Mouse (Mus musculus) megakaryocyte-erythroid progenitor cell, adult 5-6 weeks (primary cell): Measurements from ENCODE around the gene Atp9a. TPM values are rescaled to one million over a fixed set of nuclear protein-coding genes. Genes with fewer than 3 reads are reported as not detected.

ENCODE experiments used
- ATAC-seq: replicated peaks from 2 replicates; pipeline ENCODE4 v1.8.0; 2016; ENCODE audit warnings: mild to moderate bottlenecking, inconsistent platforms; ENCODE audit not compliant: severe bottlenecking, poor library complexity, low FRiP score, low TSS enrichment
- total RNA-seq, 2 experiments: library from RNA; stranded (forward) in 1 of 2; stranded (reverse) in 1 of 2; fragments of 200-1000, 215-1000 nt in 1 of 2; fragments of >200 nt in 1 of 2; fragmentation: Nextera tagmentation in 1 of 2; gene quantifications; 2 replicates each; pipeline ENCODE4 v1.2.3; 2014 to 2017

Gene Atp9a
- total RNA-seq, 2 experiments from 2014 or later, result not detected

GRCm38 (mm10) chr2:168687326-168687725 is 54.9 kb downstream of the Atp9a start:
- no peak for ATAC-seq

GRCm38 (mm10) chr2:168685909-168686308 is 56.3 kb downstream of the Atp9a start:
- ATAC-seq, result no peak

- no peak for ATAC-seq
Measured at GRCm38 (mm10) chr2:168684695-168685094, 57.5 kb downstream of the Atp9a start.

DNA sequence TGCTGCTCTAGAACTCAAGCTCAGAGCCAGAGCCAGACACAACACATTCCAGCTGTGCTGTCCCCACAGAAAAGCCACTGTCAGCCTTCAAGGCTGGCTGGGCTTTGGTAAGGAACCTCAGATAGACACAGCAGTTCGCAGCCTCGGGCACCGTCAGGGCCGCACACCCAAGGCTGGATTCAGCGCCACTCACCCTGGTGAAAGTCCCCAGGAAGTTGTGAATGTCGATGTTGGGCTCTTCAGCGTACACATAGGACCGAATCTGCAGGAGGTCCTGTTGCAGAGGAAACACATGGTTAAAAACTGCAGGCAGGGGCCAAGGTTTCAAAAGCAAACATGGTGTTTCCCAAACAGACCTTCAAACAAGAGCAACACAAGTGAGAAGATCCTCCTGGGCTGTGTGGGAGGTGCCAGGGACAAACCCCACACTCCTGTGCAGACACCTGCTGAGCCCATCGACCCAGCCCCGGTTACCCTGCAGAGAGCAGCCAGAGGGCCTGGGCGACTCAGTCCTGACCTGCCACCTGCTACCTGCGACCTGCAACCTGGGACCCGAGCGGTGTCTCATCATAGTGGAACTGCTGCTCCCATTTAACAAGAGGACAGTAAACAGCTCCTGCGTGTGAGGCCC is 58.6 kb downstream of the Atp9a start:
- no peak for ATAC-seq

DNA sequence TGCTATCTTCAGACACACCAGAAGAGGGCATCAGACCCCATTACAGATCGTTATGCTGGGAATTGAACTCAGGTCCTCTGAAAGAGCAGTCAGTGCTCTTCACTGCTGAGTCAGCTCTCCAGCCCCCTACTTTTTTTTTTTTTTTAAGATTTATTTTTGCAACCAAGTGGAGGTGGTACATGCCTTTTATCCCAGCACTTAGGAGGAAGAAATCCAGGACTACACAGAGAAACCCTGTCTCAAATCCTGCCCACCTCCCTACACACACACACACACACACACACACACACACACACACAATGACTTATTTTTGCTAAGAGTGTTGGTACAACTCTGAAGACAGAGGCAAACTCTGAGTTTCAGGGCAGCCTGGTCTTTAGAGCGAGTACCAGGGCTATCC is 59.5 kb downstream of the Atp9a start:
- no peak for ATAC-seq

DNA sequence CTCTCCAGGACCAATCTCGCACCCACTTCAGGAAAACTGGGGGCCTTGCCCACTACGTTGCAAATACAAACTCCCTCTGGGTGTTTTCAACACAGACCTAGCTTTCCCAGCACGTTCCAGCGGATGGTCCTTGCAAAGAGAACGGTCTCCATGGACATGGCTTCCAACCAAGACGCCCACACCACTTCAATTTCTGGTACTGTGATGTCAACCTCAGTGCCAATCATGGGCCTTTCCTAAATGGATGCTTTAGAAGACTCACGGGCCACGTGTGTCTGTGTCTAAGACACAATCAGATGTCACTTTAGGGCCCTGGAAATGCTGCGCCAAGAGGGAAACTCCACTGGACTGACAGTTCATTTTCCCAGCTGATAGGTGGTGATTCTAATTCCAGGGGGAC is 60.7 kb downstream of the Atp9a start:
- ATAC-seq, result no peak

GRCm38 (mm10) chr2:168679381-168680199 is 62.6 kb downstream of the Atp9a start:
- no peak for ATAC-seq

DNA sequence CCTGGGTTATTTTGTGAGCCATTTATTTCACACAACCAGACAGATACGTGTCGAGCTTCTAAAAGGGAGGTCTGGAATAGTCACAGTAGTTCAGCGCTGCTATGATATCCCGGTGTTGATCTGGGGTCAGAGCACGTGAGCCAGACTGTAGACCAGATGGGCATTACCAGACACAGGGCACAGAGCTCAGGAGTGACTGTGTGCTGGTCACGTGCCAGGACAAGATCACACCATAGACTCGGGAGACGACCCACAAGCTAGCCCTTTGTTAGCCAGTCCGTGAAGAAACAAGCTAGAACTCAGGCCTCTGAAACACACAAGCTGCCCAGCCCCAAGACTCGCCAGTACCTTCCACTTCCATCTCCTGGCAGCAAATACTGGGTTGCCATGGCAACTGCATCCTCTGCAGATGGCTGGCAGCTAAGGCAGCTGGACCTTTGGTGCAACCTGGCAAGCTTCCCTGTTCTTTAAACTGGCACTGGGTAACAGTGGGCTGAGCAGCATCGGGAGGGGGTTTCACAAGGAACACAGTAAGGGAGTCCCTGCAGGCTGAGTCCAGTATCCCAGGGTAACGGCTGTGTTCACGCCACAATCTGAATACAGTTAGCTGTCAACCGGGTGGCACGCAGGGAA is 63.4 kb downstream of the Atp9a start:
- no peak for ATAC-seq

DNA sequence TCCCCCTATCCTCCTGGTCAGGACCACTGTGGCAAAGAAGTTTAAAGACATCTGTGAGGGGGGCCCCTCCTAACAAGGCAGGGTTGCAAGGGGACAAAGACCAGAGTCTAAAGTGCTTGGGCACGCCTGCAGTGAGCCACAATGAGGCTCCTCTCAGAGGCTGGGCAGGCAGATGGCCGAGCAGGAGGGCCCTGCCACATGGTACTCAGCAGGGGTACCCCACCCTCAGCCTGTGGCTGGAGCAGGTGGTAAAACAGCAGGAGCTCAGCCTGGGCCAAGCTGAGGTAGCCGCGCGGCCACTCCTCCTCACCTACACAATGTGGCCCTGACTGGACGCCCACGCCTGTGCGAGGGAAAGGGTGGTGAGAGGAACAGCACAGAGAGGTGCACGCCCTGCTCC is 64.6 kb downstream of the Atp9a start:
- no peak for ATAC-seq

GRCm38 (mm10) chr2:168671724-168672123 is 70.5 kb downstream of the Atp9a start:
- ATAC-seq, result no peak

GRCm38 (mm10) chr2:168670241-168670640 is 72.0 kb downstream of the Atp9a start:
- ATAC-seq, result no peak

GRCm38 (mm10) chr2:168669762-168670161 is 72.4 kb downstream of the Atp9a start:
- no peak for ATAC-seq

- no peak for ATAC-seq
Measured at GRCm38 (mm10) chr2:168667745-168668144, 74.5 kb downstream of the Atp9a start.

DNA sequence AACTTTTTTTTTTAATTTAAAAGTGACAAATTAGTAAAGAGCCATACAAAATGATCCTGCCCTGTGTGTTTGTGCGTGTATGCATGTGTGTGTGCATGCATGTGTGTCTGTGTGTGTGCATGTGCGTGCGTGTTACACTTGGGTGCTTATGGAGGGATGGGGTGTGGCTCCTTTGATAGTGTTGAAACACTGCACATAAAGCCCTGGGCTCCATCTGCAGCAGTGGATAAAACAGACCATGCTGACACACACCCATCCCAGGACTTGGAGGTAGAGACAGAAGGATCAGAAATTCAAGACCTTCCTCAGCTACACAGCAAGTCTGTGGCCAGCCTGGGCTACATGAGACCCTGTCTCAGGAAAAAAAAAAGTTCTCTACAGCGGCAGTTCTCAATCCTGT is 76.5 kb downstream of the Atp9a start:
- no peak for ATAC-seq

DNA sequence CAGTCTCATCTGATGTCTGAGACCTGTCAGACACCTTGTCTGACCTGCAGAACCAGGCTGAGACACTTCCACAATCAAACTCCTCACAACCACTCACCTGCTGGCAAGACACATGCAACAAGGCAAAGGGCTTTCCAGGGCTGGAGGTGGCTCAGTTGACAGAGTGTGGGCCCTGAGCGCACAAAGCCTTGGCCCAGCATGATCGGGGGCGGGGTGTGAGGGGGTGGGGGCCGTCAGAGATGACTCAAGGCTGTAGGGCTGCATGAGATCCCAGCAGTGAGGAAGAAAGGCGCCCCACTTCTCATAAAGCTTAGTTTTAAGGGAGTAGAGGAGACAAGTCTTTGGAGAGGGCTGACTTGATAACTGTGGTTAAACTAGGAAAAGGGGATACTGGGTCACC is 78.5 kb downstream of the Atp9a start:
- ATAC-seq, result no peak

DNA sequence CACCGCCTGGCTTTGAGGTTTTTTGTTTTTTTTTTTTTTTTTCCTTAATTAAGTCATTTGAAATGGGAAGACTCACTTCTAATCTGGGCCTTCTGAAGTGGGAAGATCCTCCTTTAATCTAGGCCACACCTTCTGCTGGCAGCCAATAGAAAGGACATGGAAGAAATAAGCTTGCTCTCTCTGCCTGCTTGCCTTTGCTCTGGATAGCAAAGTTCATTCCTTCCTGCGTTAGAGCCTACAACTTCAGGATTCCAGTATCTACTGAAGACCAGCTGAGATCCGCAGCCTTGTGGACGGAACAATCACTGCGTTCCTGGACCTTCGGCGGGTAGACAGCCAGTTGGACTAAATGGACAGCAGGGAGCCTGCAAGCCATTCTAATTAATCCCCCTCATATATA is 79.0 kb downstream of the Atp9a start:
- no peak for ATAC-seq

DNA sequence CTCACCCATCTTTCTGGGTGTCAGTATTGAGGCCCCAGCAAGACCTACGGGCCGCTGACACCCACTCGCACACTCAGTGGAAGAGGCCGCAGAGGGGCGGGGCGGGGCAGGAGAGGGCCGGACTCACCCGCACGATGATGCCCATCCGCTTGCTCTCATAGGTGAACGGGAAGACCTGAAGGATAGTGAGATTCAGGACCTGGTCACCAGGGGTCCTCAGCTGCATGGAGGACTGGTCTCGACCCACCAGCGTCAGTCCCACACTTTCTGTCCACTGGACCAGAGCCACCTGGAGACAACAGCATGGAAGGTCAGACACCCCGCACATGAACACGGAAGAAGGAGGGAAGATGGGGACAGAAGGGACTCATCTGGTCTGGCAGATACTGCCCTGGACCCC is 80.4 kb downstream of the Atp9a start:
- no peak for ATAC-seq

- no peak for ATAC-seq
Measured at GRCm38 (mm10) chr2:168660344-168660743, 81.9 kb downstream of the Atp9a start.

- ATAC-seq, result no peak
Measured at GRCm38 (mm10) chr2:168658551-168658950, 83.7 kb downstream of the Atp9a start.

- no peak for ATAC-seq
Measured at GRCm38 (mm10) chr2:168656569-168657308, 85.5 kb downstream of the Atp9a start.
